Mouse (Mus musculus) forebrain, embryonic 12.5 days (tissue): ENCODE data around the gene Itprip. TPM values are rescaled to one million over a fixed set of nuclear protein-coding genes. Genes with fewer than 3 reads are reported as not detected.
A peak's percentile ranks its signal among the peaks of the same experiment; 100 is the strongest.

Source experiments
- ATAC-seq: fragments of 200-750 bp; cut with Nextera tagmentation; 2 replicates; pipeline ENCODE4 v1.8.0; 2017; ENCODE audit warnings: moderate TSS enrichment; ENCODE audit not compliant: low FRiP score
- H3K27ac ChIP-seq: fragments of 300-500 bp; sonication (generic); 2 replicates; pipeline ENCODE4 v1.5.1; 2016; ENCODE audit warnings: mild to moderate bottlenecking
- H3K27me3 ChIP-seq: fragments of 300-500 bp; sonication (generic); 2 replicates; pipeline ENCODE4 v1.6.1; 2016; ENCODE audit warnings: mild to moderate bottlenecking
- H3K36me3 ChIP-seq: fragments of 300-500 bp; sonication (generic); replicated peaks from 2 replicates; pipeline ENCODE4 v1.6.1; 2016; ENCODE audit warnings: mild to moderate bottlenecking
- H3K4me1 ChIP-seq: fragments of 300-500 bp; sonication (generic); 2 replicates; pipeline ENCODE4 v1.6.1; 2016
- H3K4me2 ChIP-seq: fragments of 300-500 bp; sonication (generic); 2 replicates; pipeline ENCODE4 v1.6.1; 2016; ENCODE audit warnings: mild to moderate bottlenecking, moderate library complexity
- H3K4me3 ChIP-seq: fragments of 300-500 bp; sonication (generic); replicated peaks from 2 replicates; pipeline ENCODE4 v1.5.1; 2016; ENCODE audit warnings: mild to moderate bottlenecking
- H3K9ac ChIP-seq: fragments of 300-500 bp; sonication (generic); 2 replicates; pipeline ENCODE4 v1.6.1; 2016; ENCODE audit warnings: mild to moderate bottlenecking
- H3K9me3 ChIP-seq: fragments of 300-500 bp; sonication (generic); 2 replicates; pipeline ENCODE4 v1.6.1; 2016
- WGBS: fragments of 180-500 bp; shearing (Covaris S2); methylation state at CpG from one replicate; pipeline ENCODE4 v1.1.7; 2016; 5-methylcytosine and 5-hydroxymethylcytosine counted together
- polyA plus RNA-seq: library from polyadenylated mRNA; unstranded; fragments of >200 nt; fragmentation: Nextera tagmentation; extraction: Ambion mirVana; gene quantifications from 2 replicates; pipeline ENCODE4 v1.2.1, GENCODE M21; 2016

The Itprip gene
- 17.9 and 19.8 TPM in 2 replicates for polyA plus RNA-seq

DNA sequence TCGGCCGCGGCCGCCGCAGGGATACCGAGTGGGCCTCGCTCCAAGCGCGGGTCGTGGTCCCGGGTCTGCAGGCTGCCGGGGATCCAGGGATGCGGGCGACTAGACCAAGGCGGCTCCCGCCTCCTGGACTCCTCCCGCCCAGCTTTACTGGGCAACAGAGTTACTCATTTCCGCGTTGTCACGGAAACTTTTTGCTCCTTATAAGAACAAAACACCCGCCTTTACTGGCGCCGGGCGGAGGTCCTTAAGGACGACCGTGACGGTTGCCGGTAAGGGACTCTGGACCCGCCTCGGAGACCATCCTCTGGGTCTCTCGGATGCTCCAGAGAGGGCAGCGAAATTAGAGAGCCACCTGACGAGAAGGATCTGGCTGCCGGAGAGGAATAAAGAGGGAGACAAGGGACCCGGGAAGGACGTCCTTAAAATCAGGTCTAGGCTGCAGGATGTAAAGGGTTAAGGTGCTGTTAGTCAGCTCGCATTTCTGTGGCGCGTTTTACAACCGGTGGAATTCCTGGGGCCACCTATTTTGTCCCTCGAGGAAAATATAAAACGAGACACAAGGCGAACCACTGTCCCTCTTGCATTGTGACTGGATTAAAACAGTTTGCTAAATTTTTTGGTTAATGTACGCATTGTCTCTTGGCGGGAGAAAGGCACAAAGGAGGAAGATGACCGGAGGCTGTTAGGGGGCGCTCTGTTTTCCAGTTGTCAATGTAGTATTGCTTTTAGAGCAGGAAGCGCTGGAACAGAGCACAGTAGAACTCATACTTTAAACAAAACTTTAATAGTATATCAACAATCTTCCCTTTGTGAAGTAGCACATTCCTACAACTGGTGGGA is at the start of gene Itprip, which contains the start of gene Cfap43:
Itprip (minus strand) TSS at position 174 of the 840 bp plus-strand sequence.
Cfap43 (minus strand) TSS at position 162 of the 840 bp plus-strand sequence.
- Histone ChIP-seq H3K27me3 (no peaks in the 10 kb centered on the region), H3K27ac (peak within 1 kb of the TSS; percentile 89), H3K9ac (peak within 1 kb of the TSS; percentile 78), H3K9me3 (no peaks in the 10 kb centered on the region), H3K4me2 (peak within 1 kb of the TSS; percentile 66), H3K4me1 (peaks cover 27% of the 10 kb centered on the region), H3K36me3 (no peaks in the 10 kb centered on the region), H3K4me3 (peak within 1 kb of the TSS; percentile 78)
- WGBS, result under 1% methylated on average over 48 of the region's 48 CpGs
- peak; percentile 80 for ATAC-seq

DNA sequence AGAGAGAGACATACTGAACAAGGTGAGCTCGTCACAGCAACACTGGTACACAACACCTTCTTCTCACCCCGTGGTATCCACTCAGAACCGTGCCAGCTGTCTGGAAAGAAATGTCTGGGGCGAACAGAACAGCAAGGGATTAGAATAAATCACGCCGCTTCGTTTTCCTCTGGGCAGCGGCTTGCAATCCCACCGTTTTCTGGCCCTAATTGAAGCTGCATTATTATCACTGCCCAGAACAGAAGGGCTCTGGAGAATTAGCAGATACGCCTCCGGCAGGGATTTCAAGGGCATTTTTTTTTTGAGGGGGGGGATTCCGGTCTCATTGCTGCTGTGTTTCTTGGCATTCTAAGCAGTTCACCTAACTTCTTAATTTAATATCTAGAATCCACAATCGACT is 39.1 kb upstream of the Itprip start:
- Histone ChIP-seq H3K4me3 (no peak overlapping the region), H3K9me3 (0 out of 2 replicates have a peak, but pooled peaks cover 4% of the 10 kb centered on the region), H3K4me2 (no peak overlapping the region), H3K9ac (no peak overlapping the region), H3K4me1 (peaks cover 3% of the 10 kb centered on the region; the same call in 1 of the 2 replicates), H3K27me3 (no peaks in the 10 kb centered on the region), H3K27ac (no peak overlapping the region), H3K36me3 (no peaks in the 10 kb centered on the region)
- 61% methylated on average over 13 of the region's 13 CpGs for WGBS
- ATAC-seq, result no peak

DNA sequence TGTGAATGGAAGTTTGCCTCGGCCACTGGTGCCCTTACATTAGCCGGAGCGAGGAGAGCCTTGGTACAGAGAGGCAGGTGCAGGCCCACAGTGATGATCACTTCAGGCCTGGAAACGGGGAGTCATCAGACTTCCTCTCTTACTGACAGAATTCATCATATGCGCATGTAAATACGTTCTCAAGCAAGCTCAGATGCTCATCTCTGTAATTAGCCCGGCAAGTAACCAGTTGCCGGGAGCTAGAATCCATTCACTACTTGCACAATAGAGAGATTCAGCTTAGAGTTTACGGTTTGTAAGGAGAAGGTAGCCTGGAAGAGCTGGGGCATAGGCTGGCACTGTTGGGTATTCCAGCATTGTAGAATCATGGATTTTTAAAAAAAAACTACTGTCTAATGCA is 34.1 kb upstream of the Itprip start:
- Histone ChIP-seq H3K4me1 (peaks cover 14% of the 10 kb centered on the region), H3K27ac (no peak overlapping the region), H3K27me3 (no peaks in the 10 kb centered on the region), H3K36me3 (no peaks in the 10 kb centered on the region), H3K4me3 (no peak overlapping the region), H3K9ac (no peak overlapping the region), H3K4me2 (no peak overlapping the region), H3K9me3 (no peaks in the 10 kb centered on the region)
- ATAC-seq, result no peak
- WGBS, result 50% methylated on average over 9 of the region's 9 CpGs

DNA sequence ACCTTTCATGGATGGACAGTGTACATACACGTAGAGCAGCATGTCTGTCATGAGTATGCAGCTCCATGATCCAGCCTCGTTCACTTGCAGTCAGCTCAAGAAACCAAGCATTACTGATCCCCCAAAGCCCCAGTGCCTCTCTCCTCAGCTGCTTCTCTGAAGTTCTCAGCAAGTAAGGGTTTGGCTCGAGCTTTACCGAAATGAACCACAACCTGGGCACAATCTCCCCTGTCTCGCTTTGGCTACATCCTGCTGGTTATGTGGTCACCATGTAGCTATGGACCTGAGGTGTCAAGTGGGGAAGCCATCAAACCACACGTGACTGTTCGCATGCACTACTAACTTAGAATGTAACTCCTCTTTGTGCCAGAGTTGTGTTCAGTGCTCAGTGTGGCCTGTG is 31.8 kb upstream of the Itprip start:
- H3K4me2 ChIP-seq, result no peak overlapping the region
- 86% methylated on average over 7 of the region's 7 CpGs for WGBS
- H3K27me3 ChIP-seq, result no peaks in the 10 kb centered on the region
- no peaks in the 10 kb centered on the region for H3K9me3 ChIP-seq
- peaks cover 20% of the 10 kb centered on the region for H3K4me1 ChIP-seq
- no peak overlapping the region for H3K4me3 ChIP-seq
- H3K36me3 ChIP-seq, result no peaks in the 10 kb centered on the region
- no peak overlapping the region for H3K9ac ChIP-seq
- ATAC-seq, result no peak
- H3K27ac ChIP-seq, result no peak overlapping the region

DNA sequence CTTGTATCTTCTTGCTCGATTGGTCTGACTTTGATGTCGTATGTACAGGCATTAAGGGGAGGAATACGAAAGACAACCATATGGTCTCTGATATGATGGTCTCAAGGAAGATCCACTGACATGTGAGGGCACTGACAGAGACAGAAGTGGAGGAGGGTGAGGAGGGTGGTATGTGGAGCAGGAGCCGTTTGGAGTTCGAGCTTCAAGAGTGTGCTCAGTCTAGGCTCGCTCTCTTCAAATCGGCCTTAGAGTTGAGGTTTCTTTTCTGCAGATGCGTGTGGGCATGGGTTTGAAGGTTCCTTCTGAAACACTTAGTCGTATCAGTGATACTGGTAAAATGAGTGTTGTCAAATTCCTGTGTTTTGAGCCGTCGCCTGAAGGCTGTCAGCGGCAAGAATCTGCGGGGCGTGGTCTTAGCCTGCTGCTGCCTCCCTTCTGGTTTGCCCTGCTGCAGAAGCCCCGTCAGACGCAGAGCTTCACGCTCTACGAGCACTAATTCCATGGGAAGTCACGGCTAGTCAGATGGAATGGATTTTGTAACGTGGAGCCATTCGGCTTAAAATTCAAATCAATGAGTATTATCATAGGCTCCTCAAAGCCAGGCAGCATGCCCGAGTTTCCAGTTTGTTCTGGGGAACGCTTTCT is 27.8 kb upstream of the Itprip start:
- ATAC-seq, result no peak
- Histone ChIP-seq H3K9ac (no peak overlapping the region), H3K27me3 (no peaks in the 10 kb centered on the region), H3K27ac (no peak overlapping the region), H3K4me3 (no peak overlapping the region), H3K9me3 (no peaks in the 10 kb centered on the region), H3K4me2 (no peak overlapping the region), H3K4me1 (0 out of 2 replicates have a peak, but pooled peaks cover 6% of the 10 kb centered on the region), H3K36me3 (no peaks in the 10 kb centered on the region)
- 62% methylated on average over 23 of the region's 23 CpGs for WGBS

DNA sequence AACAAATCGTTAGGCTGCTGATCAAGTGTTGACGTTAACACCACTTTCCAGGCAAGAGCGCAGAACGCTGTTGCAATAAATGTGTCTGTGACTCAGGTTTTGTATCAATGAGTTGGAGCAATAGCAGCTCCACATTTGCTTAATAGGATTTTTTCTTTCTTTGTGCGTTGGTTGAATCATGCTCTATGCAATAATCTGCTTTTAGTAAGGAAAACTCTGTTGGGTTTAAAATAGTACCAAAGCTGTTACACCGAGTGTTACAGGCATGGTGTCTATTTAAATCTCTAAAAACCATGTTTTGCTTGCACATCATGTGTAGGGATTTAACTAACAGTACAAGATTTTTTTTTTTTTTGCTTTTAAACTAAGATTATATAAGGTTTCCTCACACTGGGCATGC is 20.3 kb upstream of the Itprip start:
- H3K9me3 ChIP-seq, result no peaks in the 10 kb centered on the region
- no peak overlapping the region for H3K4me2 ChIP-seq
- H3K36me3 ChIP-seq, result no peaks in the 10 kb centered on the region
- ATAC-seq, result no peak
- H3K4me3 ChIP-seq, result no peak overlapping the region
- WGBS, result 57% methylated on average over 6 of the region's 6 CpGs
- peaks cover 17% of the 10 kb centered on the region; the same call in 1 of the 2 replicates for H3K4me1 ChIP-seq
- H3K9ac ChIP-seq, result no peak overlapping the region
- peaks cover 7% of the 10 kb centered on the region for H3K27me3 ChIP-seq
- H3K27ac ChIP-seq, result no peak overlapping the region

DNA sequence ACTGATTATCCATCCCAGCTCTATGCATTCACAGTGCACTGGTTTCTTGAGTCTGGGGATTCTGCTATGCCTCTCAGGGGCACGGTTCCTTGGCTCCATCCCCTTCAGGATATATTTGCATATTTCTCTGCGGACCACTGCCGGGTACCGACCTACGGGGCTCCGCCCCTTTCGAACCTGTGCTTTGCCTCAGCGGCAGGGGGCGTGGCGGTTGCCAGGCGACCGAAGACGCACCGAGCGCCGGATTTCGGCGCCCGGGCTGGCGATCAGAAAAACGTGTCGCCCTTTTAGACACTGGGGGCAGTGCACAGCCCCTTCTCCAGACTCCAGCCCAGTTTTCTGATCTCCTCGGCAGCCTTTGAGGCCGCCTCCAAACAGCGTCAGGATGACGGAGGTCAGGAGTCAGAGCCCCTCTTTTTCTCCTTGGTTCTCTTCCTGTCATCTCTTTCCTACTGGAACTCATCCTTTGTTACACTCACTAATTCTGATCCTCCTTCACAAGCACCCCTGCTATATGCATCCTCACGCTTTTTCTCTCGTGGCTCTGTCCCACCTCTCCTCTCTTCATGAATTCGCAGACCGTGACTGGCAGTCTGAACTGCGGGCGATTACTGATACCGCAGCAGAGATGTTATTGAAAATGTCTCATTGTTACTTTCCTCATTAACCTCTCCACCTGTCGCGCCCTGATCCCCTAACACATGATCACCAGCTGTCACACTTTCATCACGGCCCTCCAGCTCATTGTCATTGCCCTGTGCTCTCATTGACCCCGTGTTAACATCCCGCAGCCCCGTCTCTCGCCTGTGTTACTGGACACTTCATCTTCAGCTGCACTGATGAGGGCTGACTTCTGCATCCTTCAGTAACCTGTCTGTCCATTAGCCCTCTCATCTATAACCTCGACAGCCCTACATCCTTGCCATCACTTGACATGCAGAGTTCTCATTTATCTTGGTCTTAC is 18.6 kb upstream of the Itprip start, which contains the start of gene Cfap58:
Cfap58 (plus strand) TSS at position 233 of the 964 bp plus-strand sequence.
- Histone ChIP-seq H3K4me1 (peaks cover 17% of the 10 kb centered on the region; the same call in 1 of the 2 replicates), H3K9ac (peak within 1 kb of the TSS; percentile 18), H3K4me2 (peak within 1 kb of the TSS; percentile 70), H3K27me3 (peaks cover 7% of the 10 kb centered on the region), H3K4me3 (peak within 1 kb of the TSS; percentile 37), H3K9me3 (no peaks in the 10 kb centered on the region), H3K27ac (0 out of 2 replicates have a peak within 1 kb of the TSS, but pooled peaks have one; percentile 2), H3K36me3 (no peaks in the 10 kb centered on the region)
- ATAC-seq, result peak; percentile 93
- 4% methylated on average over 41 of the region's 41 CpGs for WGBS

DNA sequence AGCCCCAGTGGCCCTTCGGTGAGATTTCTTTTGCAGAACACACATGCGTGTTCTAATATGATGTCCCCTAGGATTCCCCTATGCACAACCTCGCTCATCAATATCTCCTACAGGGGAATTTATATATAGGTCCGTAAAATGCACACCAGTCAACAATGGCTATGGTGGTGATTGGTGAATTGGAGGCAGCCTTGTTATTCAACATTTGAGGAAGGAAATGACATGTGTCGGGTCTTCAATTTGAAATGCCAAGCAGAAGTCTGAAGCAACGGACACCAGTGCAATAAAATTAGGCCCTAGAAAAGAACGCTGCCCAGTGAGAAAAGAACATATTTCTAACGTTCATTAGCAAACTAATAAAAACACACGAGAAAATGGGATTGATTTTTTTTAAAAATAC is 17.8 kb upstream of the Itprip start:
- H3K27me3 ChIP-seq, result peaks cover 7% of the 10 kb centered on the region
- no peak for ATAC-seq
- peaks cover 17% of the 10 kb centered on the region; the same call in 1 of the 2 replicates for H3K4me1 ChIP-seq
- 70% methylated on average over 9 of the region's 9 CpGs for WGBS
- H3K9ac ChIP-seq, result no peak overlapping the region
- H3K4me3 ChIP-seq, result peak overlapping the region; percentile 37
- H3K9me3 ChIP-seq, result no peaks in the 10 kb centered on the region
- H3K4me2 ChIP-seq, result peak overlapping the region; percentile 70
- no peak overlapping the region for H3K27ac ChIP-seq
- no peaks in the 10 kb centered on the region for H3K36me3 ChIP-seq

DNA sequence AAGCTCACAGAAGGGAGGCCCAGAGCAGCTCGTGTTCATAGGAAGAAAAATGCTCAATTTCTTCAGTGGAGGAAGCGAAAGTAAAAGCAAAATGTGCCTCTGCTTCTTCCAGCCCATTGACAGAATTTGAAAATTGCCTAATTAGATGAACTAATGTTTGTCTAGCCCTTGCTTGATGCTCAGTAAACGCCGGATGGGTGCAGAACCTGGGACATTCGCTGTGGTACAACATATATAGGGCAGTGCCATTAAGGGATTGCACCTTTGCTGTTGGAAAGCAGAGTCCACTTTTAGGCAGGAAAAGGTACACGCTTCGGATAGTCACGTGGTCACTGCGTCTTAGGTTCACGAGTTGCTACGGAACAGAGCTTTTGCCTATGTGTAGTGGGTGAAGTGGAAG is 17.4 kb upstream of the Itprip start:
- Histone ChIP-seq H3K27ac (no peak overlapping the region), H3K9me3 (no peaks in the 10 kb centered on the region)
- 91% methylated on average over 11 of the region's 11 CpGs for WGBS

DNA sequence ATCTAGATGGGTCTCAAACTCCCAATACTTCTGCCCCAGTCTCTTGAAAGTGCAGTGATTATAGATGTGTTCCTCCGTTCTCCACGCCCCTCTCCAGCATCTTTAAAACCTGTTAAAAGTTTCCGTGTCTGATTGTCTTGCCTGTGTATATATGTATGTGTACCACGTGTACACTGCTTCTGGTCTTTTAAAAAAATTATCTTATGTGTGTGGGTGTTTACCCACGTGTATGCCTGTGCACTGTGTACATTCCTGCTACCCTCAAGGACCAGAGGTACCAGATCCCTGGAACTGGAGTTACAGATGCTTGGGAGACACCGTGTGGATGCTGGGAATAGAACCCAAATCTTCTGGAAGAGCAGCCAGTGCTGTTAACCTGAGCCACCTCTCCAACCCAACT is 16.4 kb upstream of the Itprip start:
- H3K36me3 ChIP-seq, result no peaks in the 10 kb centered on the region
- no peak overlapping the region for H3K9ac ChIP-seq
- WGBS, result 83% methylated on average over 6 of the region's 6 CpGs
- H3K4me3 ChIP-seq, result no peak overlapping the region
- no peak for ATAC-seq
- H3K4me1 ChIP-seq, result peaks cover 17% of the 10 kb centered on the region; the same call in 1 of the 2 replicates
- H3K9me3 ChIP-seq, result no peaks in the 10 kb centered on the region
- no peak overlapping the region for H3K27ac ChIP-seq
- H3K27me3 ChIP-seq, result peaks cover 7% of the 10 kb centered on the region
- H3K4me2 ChIP-seq, result no peak overlapping the region

More for the DNA sequence above, 17.4 kb upstream of the Itprip start:
- no peak for ATAC-seq
- Histone ChIP-seq H3K4me1 (peaks cover 17% of the 10 kb centered on the region; the same call in 1 of the 2 replicates), H3K36me3 (no peaks in the 10 kb centered on the region), H3K9ac (no peak overlapping the region), H3K4me3 (no peak overlapping the region), H3K27me3 (peaks cover 7% of the 10 kb centered on the region), H3K4me2 (no peak overlapping the region)

DNA sequence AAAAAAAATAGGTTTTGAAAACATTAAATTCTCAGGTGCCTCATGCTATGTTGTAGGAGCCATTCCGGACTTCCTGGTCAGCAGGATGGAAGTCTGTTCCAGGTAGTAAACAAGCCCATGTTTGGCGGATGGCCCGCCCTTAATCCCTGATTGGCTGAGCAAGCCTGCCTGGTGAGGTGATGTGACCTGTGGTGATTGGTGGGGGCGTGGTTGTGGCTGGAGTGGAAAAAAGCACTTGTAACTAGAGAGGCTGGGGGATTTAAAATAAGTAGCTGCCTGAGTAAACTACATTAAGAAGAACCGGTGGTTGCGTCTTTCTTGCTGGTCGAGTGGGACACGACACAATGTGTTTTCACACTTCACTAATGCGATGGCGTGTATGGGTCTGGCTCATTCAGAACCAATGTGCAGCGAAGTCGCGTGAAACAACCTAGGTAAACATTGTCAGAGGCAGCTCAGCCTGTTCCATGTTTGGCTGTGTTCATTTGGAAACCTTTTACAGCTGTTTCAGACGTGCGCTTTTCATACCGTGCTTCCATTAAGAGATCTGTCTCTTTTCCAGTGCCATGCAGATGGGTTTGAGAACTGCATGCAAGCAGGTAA is 15.6 kb upstream of the Itprip start:
- no peaks in the 10 kb centered on the region for H3K36me3 ChIP-seq

More for the DNA sequence above, 15.6 kb upstream of the Itprip start:
- H3K9ac ChIP-seq, result no peak overlapping the region
- no peak overlapping the region for H3K4me3 ChIP-seq
- no peak overlapping the region for H3K27ac ChIP-seq
- H3K9me3 ChIP-seq, result no peaks in the 10 kb centered on the region
- WGBS, result 75% methylated on average over 16 of the region's 16 CpGs
- ATAC-seq, result no peak
- peaks cover 17% of the 10 kb centered on the region; the same call in 1 of the 2 replicates for H3K4me1 ChIP-seq
- no peak overlapping the region for H3K4me2 ChIP-seq
- peaks cover 3% of the 10 kb centered on the region; the same call in 1 of the 2 replicates for H3K27me3 ChIP-seq
